ENCODE assay signal across 31 mouse cellular contexts in the genomic region with DNA sequence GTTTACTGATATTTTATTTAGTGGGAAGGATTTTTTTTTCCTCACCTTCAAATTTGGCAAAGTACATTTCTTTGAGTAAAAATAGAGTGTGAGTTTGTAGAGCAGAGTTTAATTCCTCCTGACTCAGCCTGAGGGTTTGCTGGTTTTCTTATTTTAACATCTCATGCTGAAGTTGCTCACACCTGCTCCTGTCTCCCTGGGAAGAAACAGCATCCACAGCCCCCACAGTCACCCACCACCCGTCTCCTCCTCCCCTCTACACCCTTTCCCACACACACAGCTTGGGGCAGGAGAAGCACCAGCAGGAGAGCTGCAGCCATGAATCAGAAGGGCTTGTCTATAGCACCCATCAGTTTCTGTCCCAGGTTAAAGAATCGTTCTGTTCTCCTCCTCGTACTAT. TPM values are rescaled to one million over a fixed set of nuclear protein-coding genes. Genes with fewer than 3 reads are reported as not detected.
DNase-seq lines count a peak whose midpoint lies in the region; ATAC-seq lines count a peak whose summit lies in the region.
"Had no signal": no experiment of that assay in that cellular context is flagged by ENCODE, and none has a peak within 500 bp of the region (broad histone marks: within the 10 kb centered on the region; RNA-seq: fewer than 3 reads in every experiment).

No protein-coding gene starts in this region.

- DNase-seq in frontal cortex, adult 2 months (ENCODE audit: extremely low spot score in 1 of 2, low spot score in 1 of 2) = peak; percentile 71 to 81
- DNase-seq in frontal cortex, postnatal 10 days (ENCODE audit: low spot score in 2 of 2) = no peak
- DNase-seq in midbrain, embryonic 11.5 days (ENCODE audit: low spot score, missing footprints) = peak; percentile 73
- DNase-seq in left cerebral cortex, adult 8-10 months (ENCODE audit: low spot score in 2 of 2) = peak; percentile 32 to 88
- peak; percentile 79 for DNase-seq in right cerebral cortex, postnatal 25 days
- DNase-seq in ovary, adult 18-20 months (ENCODE audit: low spot score) = no peak
- DNase-seq in cerebellum, adult 9-11 months = no peak
- DNase-seq: adrenal gland, postnatal 14 days; cerebellum, adult 11 months; cerebellum, postnatal 10 days; gastrocnemius, postnatal 14 days; heart, adult 11 months; heart, postnatal 10 days; kidney, adult 9 months; kidney, postnatal 14 days; liver; lung, postnatal 4 days had no signal

- no peaks in the 10 kb centered on the region for H3K4me1 ChIP-seq in midbrain, embryonic 11.5 days (ENCODE audit: control insufficient read depth, insufficient read depth, low read length)
- H3K4me1 ChIP-seq in midbrain, embryonic 15.5 days = no peaks in the 10 kb centered on the region
- H3K4me1 ChIP-seq: forebrain, embryonic 10.5 days; heart, embryonic 12.5 days; hindbrain, embryonic 10.5 days; intestine, embryonic 15.5 days; limb, embryonic 10.5 days had no signal

- ATAC-seq in midbrain, embryonic 11.5 days (ENCODE audit: low FRiP score) = no peak
- ATAC-seq in midbrain, embryonic 15.5 days (replicated peaks) = no peak
- ATAC-seq: forebrain, embryonic 16.5 days; hindbrain, embryonic 16.5 days; intestine, embryonic 15.5 days; midbrain, embryonic 16.5 days had no signal

- 75% methylated on average over 3 of the region's 3 CpGs for WGBS in midbrain, embryonic 11.5 days
- WGBS in midbrain, embryonic 15.5 days = 74% methylated on average over 3 of the region's 3 CpGs

- H3K27me3 ChIP-seq in midbrain, embryonic 11.5 days (ENCODE audit: control insufficient read depth, insufficient read depth, low read length) = peaks cover 3% of the 10 kb centered on the region; the same call in 1 of the 2 replicates
- 0 out of 2 replicates have a peak, but pooled peaks cover 3% of the 10 kb centered on the region for H3K27me3 ChIP-seq in midbrain, embryonic 15.5 days (replicated peaks)
- H3K27me3 ChIP-seq: intestine, embryonic 15.5 days had no signal

- no peaks in the 10 kb centered on the region for H3K9me3 ChIP-seq in midbrain, embryonic 11.5 days (ENCODE audit: control insufficient read depth, low read length)
- H3K9me3 ChIP-seq in midbrain, embryonic 15.5 days = no peaks in the 10 kb centered on the region
- H3K9me3 ChIP-seq: forebrain, embryonic 10.5 days; heart, embryonic 12.5 days; hindbrain, embryonic 10.5 days; intestine, embryonic 15.5 days; limb, embryonic 10.5 days; liver, embryonic 15.5 days; lung, embryonic 15.5 days; neural tube, embryonic 13.5 days had no signal

- H3K4me2 ChIP-seq in midbrain, embryonic 11.5 days = no peak overlapping the region
- no peak overlapping the region for H3K4me2 ChIP-seq in midbrain, embryonic 15.5 days
- H3K4me2 ChIP-seq: heart, embryonic 12.5 days; intestine, embryonic 15.5 days; liver, embryonic 15.5 days; lung, embryonic 15.5 days; neural tube, embryonic 13.5 days had no signal

- H3K36me3 ChIP-seq in midbrain, embryonic 11.5 days (ENCODE audit: control insufficient read depth, insufficient read depth, low read length) = no peaks in the 10 kb centered on the region
- no peaks in the 10 kb centered on the region for H3K36me3 ChIP-seq in midbrain, embryonic 15.5 days (replicated peaks)
- H3K36me3 ChIP-seq: forebrain, embryonic 10.5 days; heart, embryonic 12.5 days; hindbrain, embryonic 10.5 days; intestine, embryonic 15.5 days; limb, embryonic 10.5 days; liver, embryonic 15.5 days; lung, embryonic 15.5 days; neural tube, embryonic 13.5 days had no signal

- H3K4me3 ChIP-seq in midbrain, embryonic 11.5 days (ENCODE audit: low read depth, low read length) = no peak overlapping the region
- no peak overlapping the region for H3K4me3 ChIP-seq in midbrain, embryonic 15.5 days
- H3K4me3 ChIP-seq: forebrain, embryonic 10.5 days; heart, embryonic 12.5 days; hindbrain, embryonic 10.5 days; intestine, embryonic 15.5 days; layer of hippocampus, adult 2 months; limb, embryonic 10.5 days; liver, embryonic 15.5 days; lung, embryonic 15.5 days; myocyte; neural tube, embryonic 13.5 days had no signal

- no peak overlapping the region for H3K27ac ChIP-seq in midbrain, embryonic 11.5 days (ENCODE audit: low read depth, low read length)
- H3K27ac ChIP-seq in midbrain, embryonic 15.5 days = no peak overlapping the region
- H3K27ac ChIP-seq: forebrain, embryonic 10.5 days; hindbrain, embryonic 10.5 days; intestine, embryonic 15.5 days; layer of hippocampus, adult 2 months; limb, embryonic 10.5 days; liver, embryonic 15.5 days; lung, embryonic 15.5 days; neural tube, embryonic 13.5 days had no signal

- H3K9ac ChIP-seq in midbrain, embryonic 11.5 days (ENCODE audit: low read length) = no peak overlapping the region
- H3K9ac ChIP-seq in midbrain, embryonic 15.5 days = no peak overlapping the region
- H3K9ac ChIP-seq: heart, embryonic 12.5 days; intestine, embryonic 15.5 days; liver, embryonic 15.5 days; lung, embryonic 15.5 days; neural tube, embryonic 13.5 days had no signal

RNA-seq across cellular contexts. Expression of a gene that starts 5.9 kb away (rescaled TPM):
- polyA plus RNA-seq in frontal cortex, adult 2 months (2012; rRNA removed) = 98.1 and 98.7 TPM in 2 replicates
- polyA plus RNA-seq in midbrain, embryonic 11.5 days (2014; fragmentation: Nextera tagmentation; extraction: Ambion mirVana) = 18.1 and 18.2 TPM in 2 replicates
- 32.2 and 32.6 TPM in 2 replicates for polyA plus RNA-seq in midbrain, embryonic 15.5 days (2015; fragmentation: Nextera tagmentation; extraction: Ambion mirVana)
- total RNA-seq in left cerebral cortex, adult 8-10 months (2022) = 10 to 100 TPM; 89.1 to 97.8 (median 95.8) TPM

RNA-seq across cellular contexts. Expression of a gene that starts 14.9 kb away (rescaled TPM):
- polyA plus RNA-seq in frontal cortex, adult 2 months (2012; rRNA removed) = 39.6 and 41.5 TPM in 2 replicates
- polyA plus RNA-seq in midbrain, embryonic 11.5 days (2014; fragmentation: Nextera tagmentation; extraction: Ambion mirVana) = 17.0 and 18.1 TPM in 2 replicates
- polyA plus RNA-seq in midbrain, embryonic 15.5 days (2015; fragmentation: Nextera tagmentation; extraction: Ambion mirVana) = 34.2 and 36.3 TPM in 2 replicates
- total RNA-seq in left cerebral cortex, adult 8-10 months (2022) = 10 to 100 TPM; 29.1 to 35.8 (median 31.0) TPM

RNA-seq across cellular contexts. Expression of a gene that starts 20.2 kb away (rescaled TPM):
- polyA plus RNA-seq in frontal cortex, adult 2 months (2012; rRNA removed) = 9.2 and 10.1 TPM in 2 replicates
- polyA plus RNA-seq in midbrain, embryonic 11.5 days (2014; fragmentation: Nextera tagmentation; extraction: Ambion mirVana) = 51.5 and 57.7 TPM in 2 replicates
- polyA plus RNA-seq in midbrain, embryonic 15.5 days (2015; fragmentation: Nextera tagmentation; extraction: Ambion mirVana) = 24.7 and 25.1 TPM in 2 replicates
- 1 to 10 TPM; 2.9 to 5.5 (median 4.6) TPM for total RNA-seq in left cerebral cortex, adult 8-10 months (2022)

RNA-seq across cellular contexts. Expression of a gene that starts 37.9 kb away (rescaled TPM):
- 29.7 and 31.4 TPM in 2 replicates for polyA plus RNA-seq in frontal cortex, adult 2 months (2012; rRNA removed)
- polyA plus RNA-seq in midbrain, embryonic 11.5 days (2014; fragmentation: Nextera tagmentation; extraction: Ambion mirVana) = 1.1 and 1.3 TPM in 2 replicates
- polyA plus RNA-seq in midbrain, embryonic 15.5 days (2015; fragmentation: Nextera tagmentation; extraction: Ambion mirVana) = 4.0 and 4.6 TPM in 2 replicates
- 10 to 100 TPM; 13.0 to 16.3 (median 15.4) TPM for total RNA-seq in left cerebral cortex, adult 8-10 months (2022)

RNA-seq across cellular contexts. Expression of a gene that starts 48.1 kb away (rescaled TPM):
- 88.4 and 95.4 TPM in 2 replicates for polyA plus RNA-seq in frontal cortex, adult 2 months (2012; rRNA removed)
- 256 and 275 TPM in 2 replicates for polyA plus RNA-seq in midbrain, embryonic 11.5 days (2014; fragmentation: Nextera tagmentation; extraction: Ambion mirVana)
- 172 and 179 TPM in 2 replicates for polyA plus RNA-seq in midbrain, embryonic 15.5 days (2015; fragmentation: Nextera tagmentation; extraction: Ambion mirVana)
- 10 to 100 TPM; 61.0 to 74.7 (median 62.8) TPM for total RNA-seq in left cerebral cortex, adult 8-10 months (2022)

Comparison
In these comparisons a context has a peak if more than half of its experiments do, and no peak if none do; other contexts are left out.
1. DNase-seq: peak in frontal cortex, adult 2 months (2 of 2), midbrain, embryonic 11.5 days (single experiment), left cerebral cortex, adult 8-10 months (2 of 2) and right cerebral cortex, postnatal 25 days (single experiment); none in frontal cortex, postnatal 10 days (0 of 2), ovary, adult 18-20 months (single experiment) and cerebellum, adult 9-11 months (single experiment).